Mouse (Mus musculus): ENCODE data around the gene Blnk.

DNA sequence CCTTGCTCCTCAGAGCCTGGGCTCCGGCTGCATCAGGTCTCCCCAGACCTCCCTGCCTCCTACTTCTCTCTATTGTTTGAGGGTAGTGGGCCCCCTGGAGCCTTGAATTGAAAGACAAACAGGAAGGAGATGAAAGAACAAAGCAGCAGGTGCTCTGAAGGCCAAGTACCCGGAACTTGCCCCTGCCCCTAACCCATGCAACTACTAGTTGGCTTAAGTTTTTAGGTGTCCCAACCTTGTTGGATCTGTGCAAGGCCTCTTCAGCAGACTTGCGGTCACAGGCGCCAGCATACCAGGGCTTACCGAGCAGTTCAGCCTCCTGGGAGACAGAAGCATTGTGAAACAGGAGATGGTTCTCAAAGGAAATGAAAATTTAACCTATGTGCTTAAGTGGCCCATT is 58.3 kb downstream of the Blnk start:
- no peak for TF ChIP-seq CTCF (IDR thresholded peaks at IDR 0.05; ENCODE audit: control insufficient read depth, insufficient read depth, insufficient replicate concordance, low read depth, low read length)
- TF ChIP-seq POLR2A (IDR thresholded peaks at IDR 0.05; ENCODE audit: control insufficient read depth, low read depth, low read length) = no peak
